Mouse (Mus musculus) B cell, adult (primary cell): ENCODE results near the gene Pnp2. TPM values are rescaled to one million over a fixed set of nuclear protein-coding genes. Genes with fewer than 3 reads are reported as not detected.

Source experiments
- total RNA-seq: library from RNA; stranded (reverse); gene quantifications from 4 replicates; pipeline ENCODE4 v1.2.4, GENCODE M21; 2023; ENCODE audit not compliant: inconsistent age

The Pnp2 gene
- 1.2 to 3.4 TPM (median 2.5 TPM) in 4 replicates for total RNA-seq

DNA sequence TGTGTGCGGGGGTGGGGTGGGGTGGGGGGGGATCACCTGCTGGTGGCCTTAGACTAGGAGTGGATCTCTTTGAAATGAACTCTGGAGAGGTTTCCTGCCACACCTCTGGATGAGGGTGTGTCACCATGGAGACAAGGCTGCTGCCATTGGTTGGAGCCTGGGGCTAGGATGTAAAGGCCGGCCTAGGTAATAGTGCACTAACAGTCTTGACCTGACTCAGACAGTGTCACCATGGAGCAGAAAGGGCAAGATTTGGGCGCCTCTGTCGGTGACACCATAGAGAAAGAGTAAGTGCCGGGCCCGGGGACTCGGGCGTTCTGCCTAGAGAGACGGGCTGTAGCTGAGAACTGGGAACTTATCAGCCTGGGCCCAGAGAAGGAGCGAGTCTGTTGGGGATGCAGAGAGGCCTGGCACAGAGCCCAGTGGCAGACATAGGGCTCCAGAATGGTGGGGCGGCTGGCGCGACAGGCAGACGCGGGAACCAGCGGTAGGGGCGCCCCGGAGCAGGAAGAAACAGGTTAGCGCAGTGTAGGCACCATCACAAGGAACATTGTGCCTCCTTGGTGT is at the start of gene Pnp2:
Pnp2 (plus strand) TSS at position 51 of the 567 bp plus-strand sequence.

DNA sequence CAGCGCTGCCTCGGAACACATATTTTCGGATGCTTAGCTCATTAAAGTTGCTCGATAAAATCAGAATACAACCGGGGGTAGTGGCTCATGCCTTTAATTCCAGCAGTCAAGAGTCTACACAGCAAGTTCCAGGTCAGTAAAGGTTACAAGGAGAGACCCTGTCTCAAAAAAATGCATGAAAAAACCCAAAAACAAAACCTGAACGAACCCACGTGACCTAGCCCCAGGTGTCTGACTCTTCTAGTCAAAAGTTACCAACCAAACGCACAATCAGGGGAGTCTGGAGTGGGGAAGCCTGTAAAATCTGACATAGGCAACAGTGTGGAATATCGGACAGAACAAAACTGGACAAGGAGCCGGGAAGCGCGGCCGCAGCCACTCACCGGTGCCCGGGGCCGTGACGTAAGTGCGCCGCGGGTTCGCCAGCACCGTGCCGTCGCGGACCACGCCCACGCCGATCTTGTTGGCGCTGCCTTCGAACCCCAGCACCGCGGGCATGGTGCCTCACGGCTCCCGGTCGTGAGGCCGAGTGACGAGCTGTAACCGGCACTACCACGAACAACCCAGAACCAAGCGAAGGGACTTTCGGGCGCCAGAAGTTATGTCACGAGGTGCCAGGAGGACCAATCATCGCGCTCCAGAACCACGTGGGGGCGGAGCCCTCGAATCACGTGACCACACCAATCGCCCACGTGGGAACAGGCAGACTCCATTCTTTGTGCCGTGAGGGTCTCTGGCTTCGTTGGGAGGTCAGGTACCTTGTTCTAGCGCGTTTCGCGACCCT is 31.3 kb upstream of the Pnp2 start, which contains the start of the genes Osgep and Apex1:
Osgep (minus strand) TSS at position 613 of the 784 bp plus-strand sequence.
Apex1 (plus strand) TSS at position 688 of the 784 bp plus-strand sequence.

DNA sequence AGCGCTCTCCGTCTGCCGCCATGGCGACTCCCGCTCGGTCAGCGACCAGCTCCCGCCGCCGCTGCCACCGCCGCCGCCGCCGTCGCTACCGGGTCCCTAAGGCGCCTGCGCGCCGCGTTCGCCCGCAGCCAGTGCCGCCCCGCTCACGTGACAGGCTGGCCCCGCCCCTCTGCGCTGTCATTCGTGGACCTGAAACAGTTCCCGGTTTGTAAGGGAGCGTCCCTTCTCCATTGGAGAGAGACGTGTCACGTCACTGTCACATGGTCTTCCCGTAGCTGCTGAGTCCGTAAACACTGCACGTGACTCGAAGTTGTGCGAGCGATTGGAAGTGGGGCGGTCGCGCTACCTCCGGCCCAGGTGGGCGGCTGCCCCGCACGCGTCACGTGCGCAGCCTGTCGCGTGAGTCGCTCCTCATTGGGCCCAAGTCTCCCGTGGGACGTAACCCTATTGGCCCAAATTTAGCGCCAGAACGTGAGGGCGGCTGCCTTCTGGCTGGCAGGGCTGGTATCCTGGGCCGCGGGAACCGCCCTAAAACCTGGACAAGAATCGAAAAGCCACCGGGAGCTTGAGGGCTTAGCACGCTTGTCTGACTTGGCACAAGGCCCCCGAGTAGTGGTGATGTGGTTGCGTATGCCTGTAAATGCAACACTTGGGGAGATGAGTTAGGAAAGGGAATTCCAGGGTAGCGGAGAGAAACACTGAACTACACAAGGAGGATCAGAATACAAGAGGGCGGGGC is 24.9 kb upstream of the Pnp2 start, which contains the start of the genes Pip4p1 and Pnp:
Pip4p1 (minus strand) TSS at position 103 of the 739 bp plus-strand sequence.
Pnp (plus strand) TSS at position 329 of the 739 bp plus-strand sequence.

DNA sequence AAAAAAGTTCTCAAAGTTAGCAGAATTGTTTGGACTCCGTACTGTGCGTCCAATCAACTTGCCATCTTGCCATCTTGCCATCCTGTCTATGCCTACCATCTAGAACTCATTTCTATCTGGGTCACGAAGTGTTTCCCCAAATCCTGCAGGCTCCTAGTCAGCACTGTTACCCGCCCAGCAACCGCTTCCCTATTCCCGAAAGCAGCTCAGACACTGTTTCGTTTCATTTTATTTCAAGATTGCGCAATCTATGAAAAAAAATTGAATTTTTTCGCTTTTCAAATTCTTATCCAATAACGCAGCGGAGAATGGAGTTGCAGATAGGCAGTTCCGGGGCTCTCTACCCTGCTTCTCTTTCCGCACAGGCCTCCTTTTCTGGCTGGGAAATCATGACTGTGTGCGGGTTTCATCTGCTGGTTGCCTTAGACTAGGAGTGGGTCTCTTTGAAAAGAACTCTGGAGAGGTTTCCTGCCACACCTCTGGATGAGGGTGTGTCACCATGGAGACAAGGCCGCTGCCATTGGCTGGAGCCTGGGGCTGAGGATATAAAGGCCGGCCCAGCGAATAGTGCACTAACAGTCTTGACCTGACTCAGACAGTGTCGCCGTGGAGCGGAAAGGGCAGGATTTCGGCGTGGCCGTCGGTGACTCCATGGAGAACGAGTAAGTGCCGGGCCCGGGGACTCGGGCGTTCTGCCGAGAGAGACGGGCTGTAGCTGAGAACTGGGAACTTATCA is 11.7 kb upstream of the Pnp2 start, which contains the start of gene Gm49342:
Gm49342 (plus strand) TSS at position 586 of the 736 bp plus-strand sequence.

GRCm38 (mm10) chr14:51007152-51007801 is 51.5 kb downstream of the Pnp2 start, which contains the start of gene Rnase10:
TSS of gene Rnase10 (plus strand) at chr14:51007751.

Other genes with a start within 250 kb of the Pnp2 start
- not detected in 4 replicates for gene Olfr748, start 248.6 kb upstream of the Pnp2 start, total RNA-seq
- gene Olfr749, start 210.9 kb upstream of the Pnp2 start, total RNA-seq, result not detected in 4 replicates
- 77.4 to 93.8 TPM (median 87.5 TPM) in 4 replicates for gene Ttc5, start 170.5 kb upstream of the Pnp2 start, total RNA-seq
- 1.3 to 2.2 TPM in 2 of 4 replicates, not detected in the others for gene Ccnb1ip1, start 148.3 kb upstream of the Pnp2 start, total RNA-seq
- gene Parp2, start 148.2 kb upstream of the Pnp2 start, total RNA-seq, result 51.3 to 61.6 TPM (median 56.8 TPM) in 4 replicates
- gene Tep1, start 85.4 kb upstream of the Pnp2 start, total RNA-seq, result 50.0 to 57.6 TPM (median 57.1 TPM) in 4 replicates
- not detected in 4 replicates for gene Klhl33, start 58.5 kb upstream of the Pnp2 start, total RNA-seq
- gene Osgep, start 31.1 kb upstream of the Pnp2 start, total RNA-seq, result 52.9 to 58.7 TPM (median 56.4 TPM) in 4 replicates
- 45.2 to 63.2 TPM (median 45.7 TPM) in 4 replicates for gene Apex1, start 31.0 kb upstream of the Pnp2 start, total RNA-seq
- gene Pip4p1, start 25.1 kb upstream of the Pnp2 start, total RNA-seq, result 224 to 227 TPM (median 225 TPM) in 4 replicates
- 32.7 to 38.2 TPM (median 37.1 TPM) in 4 replicates for gene Pnp, start 24.9 kb upstream of the Pnp2 start, total RNA-seq
- gene Gm49342, start 11.5 kb upstream of the Pnp2 start, total RNA-seq, result 21.2 to 39.4 TPM (median 23.8 TPM) in 4 replicates
- gene Rnase10, start 51.8 kb downstream of the Pnp2 start, total RNA-seq, result not detected in 4 replicates
- not detected in 4 replicates for gene Rnase9, start 85.9 kb downstream of the Pnp2 start, total RNA-seq
- gene Rnase11, start 94.2 kb downstream of the Pnp2 start, total RNA-seq, result not detected in 4 replicates
- gene Rnase12, start 101.7 kb downstream of the Pnp2 start, total RNA-seq, result 1.1 to 2.9 TPM (median 1.6 TPM) in 3 of 4 replicates, not detected in the other
- gene Olfr750, start 118.4 kb downstream of the Pnp2 start, total RNA-seq, result not detected in 4 replicates
- 0.32 to 1.5 TPM (median 0.81 TPM) in 4 replicates for gene Rnase4, start 135.1 kb downstream of the Pnp2 start, total RNA-seq
- gene Ang, start 135.2 kb downstream of the Pnp2 start, total RNA-seq, result not detected in 4 replicates
- not detected in 4 replicates for gene Eddm3b, start 158.4 kb downstream of the Pnp2 start, total RNA-seq
- 106 to 123 TPM (median 116 TPM) in 4 replicates for gene Rnase6, start 167.9 kb downstream of the Pnp2 start, total RNA-seq
- 0.72 TPM in 1 of 4 replicates, not detected in the others for gene Rnase1, start 190.8 kb downstream of the Pnp2 start, total RNA-seq
- not detected in 4 replicates for gene Rnase2b, start 206.3 kb downstream of the Pnp2 start, total RNA-seq
- gene Ang2, start 243.2 kb downstream of the Pnp2 start, total RNA-seq, result not detected in 4 replicates
- not detected in 4 replicates for gene Ear14, start 247.4 kb downstream of the Pnp2 start, total RNA-seq